Mouse (Mus musculus): ENCODE results near the gene Atg9b.
A peak's percentile ranks its signal among the peaks of the same experiment; 100 is the strongest.

The Atg9b gene

GRCm38 (mm10) chr5:24380499-24380898 lies 11.4 kb downstream of the Atg9b start:
- no peak for DNase-seq

GRCm38 (mm10) chr5:24379501-24379900 lies 12.4 kb downstream of the Atg9b start:
- DNase-seq, result no peak

GRCm38 (mm10) chr5:24378700-24379099 lies 13.2 kb downstream of the Atg9b start:
- DNase-seq, result no peak

GRCm38 (mm10) chr5:24374666-24375328 lies 17.1 kb downstream of the Atg9b start:
- DNase-seq, result no peak

GRCm38 (mm10) chr5:24374216-24374615 lies 17.7 kb downstream of the Atg9b start:
- DNase-seq, result no peak

GRCm38 (mm10) chr5:24373807-24374206 lies 18.1 kb downstream of the Atg9b start:
- no peak for DNase-seq

GRCm38 (mm10) chr5:24369767-24370166 lies 22.2 kb downstream of the Atg9b start:
- DNase-seq, result no peak

- no peak for DNase-seq
Observed at GRCm38 (mm10) chr5:24366426-24366825, 25.5 kb downstream of the Atg9b start.

GRCm38 (mm10) chr5:24365528-24365927 lies 26.4 kb downstream of the Atg9b start:
- no peak for DNase-seq

- DNase-seq, result no peak
Observed at GRCm38 (mm10) chr5:24364963-24365362, 27.0 kb downstream of the Atg9b start.

- DNase-seq, result no peak
Observed at GRCm38 (mm10) chr5:24364508-24364907, 27.4 kb downstream of the Atg9b start, which contains the start of gene Nos3. Nos3 (plus strand) TSS chr5:24364810.

- DNase-seq, result no peak
Observed at GRCm38 (mm10) chr5:24364061-24364460, 27.9 kb downstream of the Atg9b start.

- DNase-seq, result no peak
Observed at GRCm38 (mm10) chr5:24363467-24363866, 28.5 kb downstream of the Atg9b start.

- peak; percentile 83 for DNase-seq
Observed at GRCm38 (mm10) chr5:24360792-24361454, 31.0 kb downstream of the Atg9b start.

- no peak for DNase-seq
Observed at GRCm38 (mm10) chr5:24357461-24357860, 34.5 kb downstream of the Atg9b start.

- no peak for DNase-seq
Observed at GRCm38 (mm10) chr5:24356764-24357163, 35.2 kb downstream of the Atg9b start.

- no peak for DNase-seq
Observed at GRCm38 (mm10) chr5:24353327-24353726, 38.6 kb downstream of the Atg9b start.

- DNase-seq, result no peak
Observed at GRCm38 (mm10) chr5:24352251-24352859, 39.6 kb downstream of the Atg9b start.

GRCm38 (mm10) chr5:24351701-24352171 lies 40.2 kb downstream of the Atg9b start:
- DNase-seq, result peak; percentile 86

- no peak for DNase-seq
Observed at GRCm38 (mm10) chr5:24351278-24351677, 40.7 kb downstream of the Atg9b start, which contains the start of gene Kcnh2. Kcnh2 (minus strand) TSS chr5:24351604.

- peak; percentile 47 for DNase-seq
Observed at GRCm38 (mm10) chr5:24350531-24351250, 41.3 kb downstream of the Atg9b start.

- no peak for DNase-seq
Observed at GRCm38 (mm10) chr5:24350073-24350472, 41.9 kb downstream of the Atg9b start.

GRCm38 (mm10) chr5:24348546-24348945 lies 43.4 kb downstream of the Atg9b start:
- no peak for DNase-seq

Data from cerebellum, adult 11 months (tissue).